Mouse (Mus musculus) hindbrain, embryonic 13.5 days (tissue): ENCODE results near the gene Rabggtb. TPM values are rescaled to one million over a fixed set of nuclear protein-coding genes. Genes with fewer than 3 reads are reported as not detected.
A peak's percentile ranks its signal among the peaks of the same experiment; 100 is the strongest.

Experiments used
- ATAC-seq: fragments of 200-750 bp; cut with Nextera tagmentation; 2 replicates; pipeline ENCODE4 v1.8.0; 2017; ENCODE audit warnings: moderate TSS enrichment; ENCODE audit not compliant: low FRiP score
- H3K27ac ChIP-seq: fragments of 300-500 bp; sonication (generic); 2 replicates; pipeline ENCODE4 v1.5.1; 2015; ENCODE audit warnings: inconsistent platforms, mild to moderate bottlenecking, moderate library complexity
- H3K27me3 ChIP-seq: fragments of 300-500 bp; sonication (generic); 2 replicates; pipeline ENCODE4 v1.6.1; 2015; ENCODE audit warnings: mild to moderate bottlenecking, inconsistent platforms
- H3K36me3 ChIP-seq: fragments of 300-500 bp; sonication (generic); 2 replicates; pipeline ENCODE4 v1.6.1; 2015; ENCODE audit warnings: mild to moderate bottlenecking, inconsistent platforms
- H3K4me1 ChIP-seq: fragments of 300-500 bp; sonication (generic); replicated peaks from 2 replicates; pipeline ENCODE4 v1.6.1; 2015; ENCODE audit warnings: inconsistent platforms
- H3K4me2 ChIP-seq: fragments of 300-500 bp; sonication (generic); 2 replicates; pipeline ENCODE4 v1.6.1; 2015; ENCODE audit warnings: inconsistent platforms, mild to moderate bottlenecking, moderate library complexity
- H3K4me3 ChIP-seq: fragments of 300-500 bp; sonication (generic); 2 replicates; pipeline ENCODE4 v1.5.1; 2015; ENCODE audit warnings: mild to moderate bottlenecking, inconsistent platforms
- H3K9ac ChIP-seq: fragments of 300-500 bp; sonication (generic); 2 replicates; pipeline ENCODE4 v1.6.1; 2015; ENCODE audit warnings: mild to moderate bottlenecking, inconsistent platforms
- H3K9me3 ChIP-seq: fragments of 300-500 bp; sonication (generic); 2 replicates; pipeline ENCODE4 v1.6.1; 2016; ENCODE audit warnings: inconsistent platforms
- WGBS: fragments of 180-500 bp; shearing (Covaris S2); methylation state at CpG from one replicate; pipeline ENCODE4 v1.1.7; 2015; 5-methylcytosine and 5-hydroxymethylcytosine counted together
- polyA plus RNA-seq: library from polyadenylated mRNA; unstranded; fragments of >200 nt; fragmentation: Nextera tagmentation; extraction: Ambion mirVana; gene quantifications from 2 replicates; pipeline ENCODE4 v1.2.1, GENCODE M21; 2015

Gene Rabggtb
- polyA plus RNA-seq, 1 experiment from 2014 or later: 46.1 TPM

GRCm38 (mm10) chr3:153941613-153942012 is 28.8 kb upstream of the Rabggtb start:
- H3K27ac ChIP-seq: no peak overlapping the region
- WGBS: 93% methylated on average over 13 of the region's 13 CpGs
- peaks cover 22% of the 10 kb centered on the region for H3K4me1 ChIP-seq
- H3K9ac ChIP-seq: no peak overlapping the region
- H3K27me3 ChIP-seq: no peaks in the 10 kb centered on the region
- H3K4me2 ChIP-seq: no peak overlapping the region
- no peak for ATAC-seq
- H3K36me3 ChIP-seq: peaks cover 18% of the 10 kb centered on the region
- no peak overlapping the region for H3K4me3 ChIP-seq
- H3K9me3 ChIP-seq: no peaks in the 10 kb centered on the region

GRCm38 (mm10) chr3:153940486-153940885 is 27.7 kb upstream of the Rabggtb start:
- no peaks in the 10 kb centered on the region for H3K27me3 ChIP-seq
- ATAC-seq: no peak
- peaks cover 22% of the 10 kb centered on the region for H3K4me1 ChIP-seq
- no peak overlapping the region for H3K4me2 ChIP-seq
- no peak overlapping the region for H3K9ac ChIP-seq
- WGBS: 93% methylated on average over 9 of the region's 9 CpGs
- H3K27ac ChIP-seq: no peak overlapping the region
- H3K9me3 ChIP-seq: no peaks in the 10 kb centered on the region
- no peak overlapping the region for H3K4me3 ChIP-seq
- H3K36me3 ChIP-seq: peaks cover 27% of the 10 kb centered on the region

- H3K27me3 ChIP-seq: no peaks in the 10 kb centered on the region
- H3K4me2 ChIP-seq: no peak overlapping the region
- peaks cover 19% of the 10 kb centered on the region for H3K4me1 ChIP-seq
- H3K9me3 ChIP-seq: no peaks in the 10 kb centered on the region
- 81% methylated on average over 8 of the region's 8 CpGs for WGBS
- ATAC-seq: no peak
- no peak overlapping the region for H3K9ac ChIP-seq
- no peak overlapping the region for H3K4me3 ChIP-seq
- no peak overlapping the region for H3K27ac ChIP-seq
- peaks cover 30% of the 10 kb centered on the region for H3K36me3 ChIP-seq
Measured at GRCm38 (mm10) chr3:153940021-153940420, 27.2 kb upstream of the Rabggtb start.

- Histone ChIP-seq H3K4me3 (no peak overlapping the region), H3K27ac (no peak overlapping the region), H3K4me1 (no peaks in the 10 kb centered on the region), H3K36me3 (peaks cover 51% of the 10 kb centered on the region), H3K4me2 (no peak overlapping the region), H3K9me3 (no peaks in the 10 kb centered on the region), H3K27me3 (no peaks in the 10 kb centered on the region), H3K9ac (no peak overlapping the region)
- ATAC-seq: no peak
- 94% methylated on average over 17 of the region's 17 CpGs for WGBS
Measured at GRCm38 (mm10) chr3:153937116-153937810, 24.5 kb upstream of the Rabggtb start.

- Histone ChIP-seq H3K9me3 (no peaks in the 10 kb centered on the region), H3K4me3 (no peak overlapping the region), H3K4me1 (no peaks in the 10 kb centered on the region), H3K9ac (no peak overlapping the region), H3K36me3 (peaks cover 58% of the 10 kb centered on the region), H3K27ac (no peak overlapping the region), H3K27me3 (no peaks in the 10 kb centered on the region), H3K4me2 (no peak overlapping the region)
- WGBS: 93% methylated on average over 9 of the region's 9 CpGs
- no peak for ATAC-seq
Measured at GRCm38 (mm10) chr3:153935878-153936277, 23.1 kb upstream of the Rabggtb start.

- Histone ChIP-seq H3K9ac (no peak overlapping the region), H3K36me3 (peaks cover 71% of the 10 kb centered on the region)
- WGBS: 97% methylated on average over 5 of the region's 5 CpGs
Measured at GRCm38 (mm10) chr3:153932461-153932860, 19.7 kb upstream of the Rabggtb start.

GRCm38 (mm10) chr3:153929526-153929925 is 16.7 kb upstream of the Rabggtb start:
- no peak overlapping the region for H3K4me3 ChIP-seq
- H3K9me3 ChIP-seq: no peaks in the 10 kb centered on the region
- no peaks in the 10 kb centered on the region for H3K4me1 ChIP-seq
- no peak for ATAC-seq
- no peak overlapping the region for H3K27ac ChIP-seq
- H3K36me3 ChIP-seq: peaks cover 58% of the 10 kb centered on the region
- no peak overlapping the region for H3K9ac ChIP-seq
- H3K27me3 ChIP-seq: no peaks in the 10 kb centered on the region
- WGBS: 95% methylated on average over 11 of the region's 11 CpGs
- H3K4me2 ChIP-seq: no peak overlapping the region

More at GRCm38 (mm10) chr3:153932461-153932860, 19.7 kb upstream of the Rabggtb start:
- no peak for ATAC-seq
- Histone ChIP-seq H3K27ac (no peak overlapping the region), H3K4me3 (no peak overlapping the region), H3K9me3 (no peaks in the 10 kb centered on the region), H3K4me2 (no peak overlapping the region), H3K4me1 (no peaks in the 10 kb centered on the region), H3K27me3 (no peaks in the 10 kb centered on the region)

GRCm38 (mm10) chr3:153926333-153926732 is 13.5 kb upstream of the Rabggtb start:
- Histone ChIP-seq H3K27ac (no peak overlapping the region), H3K9ac (no peak overlapping the region), H3K9me3 (no peaks in the 10 kb centered on the region), H3K4me1 (no peaks in the 10 kb centered on the region), H3K4me3 (no peak overlapping the region), H3K27me3 (no peaks in the 10 kb centered on the region), H3K4me2 (no peak overlapping the region), H3K36me3 (peaks cover 50% of the 10 kb centered on the region)
- 89% methylated on average over 7 of the region's 7 CpGs for WGBS
- no peak for ATAC-seq

GRCm38 (mm10) chr3:153921147-153921910 is 8.5 kb upstream of the Rabggtb start:
- H3K4me2 ChIP-seq: no peak overlapping the region
- no peak overlapping the region for H3K4me3 ChIP-seq
- H3K9me3 ChIP-seq: no peaks in the 10 kb centered on the region
- H3K9ac ChIP-seq: no peak overlapping the region
- no peaks in the 10 kb centered on the region for H3K27me3 ChIP-seq
- H3K4me1 ChIP-seq: no peaks in the 10 kb centered on the region
- peaks cover 31% of the 10 kb centered on the region for H3K36me3 ChIP-seq
- 95% methylated on average over 10 of the region's 10 CpGs for WGBS
- no peak overlapping the region for H3K27ac ChIP-seq
- ATAC-seq: no peak

- no peak for ATAC-seq
- Histone ChIP-seq H3K4me3 (no peak overlapping the region), H3K4me1 (peaks cover 7% of the 10 kb centered on the region), H3K27me3 (no peaks in the 10 kb centered on the region), H3K4me2 (no peak overlapping the region), H3K9me3 (no peaks in the 10 kb centered on the region), H3K36me3 (peaks cover 10% of the 10 kb centered on the region), H3K9ac (no peak overlapping the region), H3K27ac (no peak overlapping the region)
- WGBS: 0% methylated on average over 1 of the region's 1 CpGs
Measured at GRCm38 (mm10) chr3:153917200-153917599, 4.4 kb upstream of the Rabggtb start.

- 50% methylated on average over 6 of the region's 6 CpGs for WGBS
- no peaks in the 10 kb centered on the region for H3K27me3 ChIP-seq
- peak overlapping the region; percentile 96 for H3K27ac ChIP-seq
- H3K9ac ChIP-seq: peak overlapping the region; percentile 94
- H3K4me2 ChIP-seq: peak overlapping the region; percentile 57
- peak overlapping the region; percentile 90 for H3K4me3 ChIP-seq
- ATAC-seq: no peak
- no peaks in the 10 kb centered on the region for H3K9me3 ChIP-seq
- H3K4me1 ChIP-seq: peaks cover 41% of the 10 kb centered on the region
- H3K36me3 ChIP-seq: peaks cover 22% of the 10 kb centered on the region
Measured at GRCm38 (mm10) chr3:153913510-153914243, 868 bp upstream of the Rabggtb start.

- Histone ChIP-seq H3K9ac (peak overlapping the region; percentile 94), H3K27me3 (no peaks in the 10 kb centered on the region), H3K9me3 (no peaks in the 10 kb centered on the region), H3K4me3 (peak overlapping the region; percentile 90), H3K27ac (peak overlapping the region; percentile 96), H3K4me1 (peaks cover 52% of the 10 kb centered on the region), H3K4me2 (peak overlapping the region; percentile 90), H3K36me3 (peaks cover 38% of the 10 kb centered on the region)
- ATAC-seq: no peak
- 5% methylated on average over 12 of the region's 12 CpGs for WGBS
Measured at GRCm38 (mm10) chr3:153911882-153912440, 848 bp downstream of the Rabggtb start.
